Mouse (Mus musculus): Measurements from ENCODE around the gene Fam102a.

DNA sequence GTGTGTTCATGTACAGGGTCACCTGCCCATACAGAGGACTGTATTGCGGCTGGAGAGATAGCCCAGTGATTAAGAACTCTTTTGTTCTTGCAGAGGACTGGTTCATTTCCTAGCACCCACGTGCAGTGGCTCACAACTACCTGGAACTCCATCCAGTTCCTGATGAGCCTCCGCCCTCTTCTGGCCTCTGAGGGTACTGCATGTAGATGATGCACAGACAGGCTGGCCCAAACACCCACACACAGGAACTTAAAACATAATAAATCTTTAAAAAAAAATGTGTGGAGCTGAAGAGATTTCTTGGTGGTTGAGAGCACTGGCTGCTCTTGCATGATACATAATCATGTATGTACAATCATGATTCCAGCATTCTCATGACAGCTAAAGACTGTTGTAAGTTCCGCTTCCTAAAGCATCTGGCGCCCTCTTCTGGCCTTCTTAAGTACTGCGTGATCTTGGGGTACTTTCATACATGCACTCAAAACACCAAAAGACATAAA is 48.0 kb upstream of the Fam102a start:
- TF ChIP-seq POLR2A (IDR thresholded peaks at IDR 0.05; ENCODE audit: low read depth, low read length), result no peak
- peak; percentile 89 for TF ChIP-seq CTCF (conservative IDR thresholded peaks at IDR 0.05; ENCODE audit: insufficient read depth, insufficient read length, low read depth, low read length)

Measured in kidney, adult 2 months (tissue).